8 mouse cellular contexts compared by ENCODE assay signal in genomic region chr5:21186821-21187220, GRCm38 (mm10). TPM values are rescaled to one million over a fixed set of nuclear protein-coding genes. Genes with fewer than 3 reads are reported as not detected.
DNase-seq lines count a peak whose midpoint lies in the region; ATAC-seq and TF ChIP-seq lines count a peak whose summit lies in the region.

No protein-coding gene starts in this region.

- H3K36me3 ChIP-seq in kidney, embryonic 15.5 days, result no peaks in the 10 kb centered on the region
- H3K36me3 ChIP-seq in hindbrain, embryonic 16.5 days (ENCODE audit: control insufficient read depth, insufficient read depth, low read length), result no peaks in the 10 kb centered on the region

- no peak for ATAC-seq in kidney, embryonic 15.5 days (replicated peaks; ENCODE audit: low FRiP score)
- ATAC-seq in Patski, result peak; percentile 8
- ATAC-seq in hindbrain, embryonic 16.5 days, result 0 out of 2 replicates have a peak, but pooled peaks have one; percentile 31

- 13% methylated on average over 4 of the region's 4 CpGs for WGBS in kidney, embryonic 15.5 days
- 10% methylated on average over 4 of the region's 4 CpGs for WGBS in hindbrain, embryonic 16.5 days

- peak overlapping the region; percentile 60 for H3K4me3 ChIP-seq in kidney, embryonic 15.5 days (replicated peaks)
- peak overlapping the region; percentile 60 for H3K4me3 ChIP-seq in hindbrain, embryonic 16.5 days (ENCODE audit: low read length)

- TF ChIP-seq CTCF in Patski (IDR thresholded peaks at IDR 0.05), result no peak

- CTCF ChIA-PET in Patski (lab: Charles Lee), result interaction anchor here (1.0 to 1.4 kb wide), 2 partner anchors 20 to 46 kb away, joined by 3 to 4 read pairs; no protein-coding TSS in a partner anchor

- in situ Hi-C loops in Patski (cut with MboI; ENCODE audit: low pct_unique_long_range_greater_than_20kb), result no loop called here

- no peak for DNase-seq in kidney, postnatal 4 days
- DNase-seq in Patski (ENCODE audit: low read depth, low spot score), result no peak
- peak; percentile 53 for DNase-seq in naive thymus-derived CD4-positive, alpha-beta T cell, adult 2 months (ENCODE audit: low read depth)
- DNase-seq in gastrocnemius, adult 8-10 months (ENCODE audit: low spot score in 2 of 2), result no peak
- DNase-seq in spleen, postnatal 10 days (ENCODE audit: low spot score in 2 of 2), result no peak
- DNase-seq in lung, adult 18-20 months, result no peak

- H3K9me3 ChIP-seq in kidney, embryonic 15.5 days (replicated peaks), result no peaks in the 10 kb centered on the region
- no peaks in the 10 kb centered on the region for H3K9me3 ChIP-seq in hindbrain, embryonic 16.5 days (ENCODE audit: control insufficient read depth, low read length)

- 0 out of 2 replicates have a peak, but pooled peaks cover 3% of the 10 kb centered on the region for H3K27me3 ChIP-seq in kidney, embryonic 15.5 days
- H3K27me3 ChIP-seq in Patski, result no peaks in the 10 kb centered on the region
- H3K27me3 ChIP-seq in hindbrain, embryonic 16.5 days (replicated peaks; ENCODE audit: control insufficient read depth, insufficient read depth, low read length), result no peaks in the 10 kb centered on the region

- POLR2A ChIA-PET in Patski (lab: Charles Lee), result no interaction called here

- H3K4me1 ChIP-seq in kidney, embryonic 15.5 days, result peaks cover 15% of the 10 kb centered on the region
- peaks cover 5% of the 10 kb centered on the region; the same call in 1 of the 2 replicates for H3K4me1 ChIP-seq in hindbrain, embryonic 16.5 days (ENCODE audit: control insufficient read depth, insufficient read depth, low read depth, low read length)

- H3K4me2 ChIP-seq in kidney, embryonic 15.5 days, result peak overlapping the region; percentile 93
- H3K4me2 ChIP-seq in hindbrain, embryonic 16.5 days (ENCODE audit: low read length), result peak overlapping the region; percentile 79

- no peak overlapping the region for H3K9ac ChIP-seq in kidney, embryonic 15.5 days
- H3K9ac ChIP-seq in hindbrain, embryonic 16.5 days (ENCODE audit: low read depth, low read length), result peak overlapping the region; percentile 67

- no peak overlapping the region for H3K27ac ChIP-seq in kidney, embryonic 15.5 days
- H3K27ac ChIP-seq in hindbrain, embryonic 16.5 days (ENCODE audit: low read depth, low read length), result no peak overlapping the region

RNA-seq across cellular contexts. Expression of gene Gsap, which starts 0.8 kb away (rescaled TPM):
- polyA plus RNA-seq in kidney, embryonic 15.5 days (2015; fragmentation: Nextera tagmentation; extraction: Ambion mirVana), result 1.6 and 2.0 TPM in 2 replicates
- 5.7 TPM for polyA plus RNA-seq in Patski (2021)
- 14.6 TPM in 2 replicates for polyA plus RNA-seq in hindbrain, embryonic 16.5 days (2015; fragmentation: Nextera tagmentation; extraction: Ambion mirVana)
- total RNA-seq in gastrocnemius, adult 8-10 months (2022), result 1 to 10 TPM in 1 of 4 experiments, under 1 TPM in 3; 0.58 to 1.3 (median 0.79) TPM
